Mouse (Mus musculus): Measurements from ENCODE around the gene Sdhd. TPM values are rescaled to one million over a fixed set of nuclear protein-coding genes. Genes with fewer than 3 reads are reported as not detected.

The Sdhd gene
- total and polyA plus RNA-seq, 2 experiments: 339 to 441 TPM

DNA sequence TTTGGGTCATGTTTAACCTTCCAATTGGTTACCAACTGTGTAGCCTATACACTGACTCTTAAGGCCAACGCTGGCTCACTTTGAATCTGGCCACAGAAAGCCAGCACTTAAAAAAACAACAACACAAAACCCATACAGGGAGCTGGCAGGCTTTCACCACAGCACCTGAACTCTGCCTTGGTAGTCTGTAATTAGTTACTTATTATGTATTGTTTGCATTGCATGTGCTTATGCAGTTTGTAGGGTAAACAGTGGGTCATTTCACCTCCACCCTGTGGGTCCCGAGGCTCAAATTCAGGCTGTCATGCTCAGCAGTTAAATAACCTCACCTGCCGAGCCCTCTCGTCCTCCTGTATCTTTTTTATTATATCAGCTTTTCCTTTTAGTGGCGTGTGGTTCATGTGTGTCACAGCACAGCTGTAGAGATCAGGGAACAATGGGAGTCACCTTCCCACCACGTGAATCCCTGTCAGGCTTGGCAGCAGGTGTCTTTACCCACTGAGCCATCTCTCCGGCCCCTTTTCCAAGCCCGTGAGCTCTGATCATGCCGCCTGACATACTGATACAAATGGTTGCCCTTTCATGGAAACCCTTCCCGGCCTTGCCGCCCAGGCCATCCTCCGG lies 8.7 kb downstream of the Sdhd start:
- TF ChIP-seq POLR2A (IDR thresholded peaks at IDR 0.05; ENCODE audit: extremely low read depth, insufficient read depth, low read length) (no peak), CTCF (IDR thresholded peaks at IDR 0.05; ENCODE audit: low read depth, low read length) (no peak)
- peaks cover 11% of the 10 kb centered on the region; the same call in 1 of the 2 replicates for H3K4me1 ChIP-seq (ENCODE audit: control insufficient read depth, insufficient read depth, low read length)
- H3K27me3 ChIP-seq (ENCODE audit: control insufficient read depth, insufficient read depth, low read length): no peaks in the 10 kb centered on the region
- DNase-seq (ENCODE audit: extremely low read depth, low read depth, low spot score): peak; percentile 87
- no peak overlapping the region for H3K4me3 ChIP-seq (ENCODE audit: insufficient read depth, low read depth, low read length)
- 0 out of 2 replicates have a peak overlapping the region, but pooled peaks have one; percentile 3 for H3K9ac ChIP-seq (ENCODE audit: low read depth, low read length)
- H3K27ac ChIP-seq (replicated peaks; ENCODE audit: insufficient read depth, low read depth, low read length): peak overlapping the region; percentile 67
- 27% methylated on average over 12 of the region's 12 CpGs for WGBS
- no peaks in the 10 kb centered on the region for H3K79me2 ChIP-seq (ENCODE audit: control insufficient read depth, insufficient read depth, low read length)
- peaks cover 34% of the 10 kb centered on the region for H3K36me3 ChIP-seq (ENCODE audit: control insufficient read depth, insufficient read depth, low read length)

DNA sequence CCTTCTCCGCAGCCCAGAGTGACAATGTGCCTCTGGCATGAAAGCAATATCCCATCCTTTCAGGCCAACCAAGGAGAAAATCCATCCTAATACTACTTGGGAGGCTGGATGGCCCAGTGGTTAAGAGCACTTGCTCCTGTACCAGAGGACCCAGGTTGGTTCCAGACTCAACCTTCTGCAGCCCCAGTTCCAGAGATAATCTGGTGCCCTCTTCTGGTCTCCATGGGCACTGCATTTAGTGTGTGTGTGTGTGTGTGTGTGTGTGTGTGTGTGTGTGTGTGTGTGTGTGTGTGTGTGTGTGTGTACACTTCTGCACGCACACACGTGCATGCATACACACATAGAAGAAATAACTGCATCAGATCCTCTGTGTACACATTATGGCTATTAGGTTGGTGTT lies 10.1 kb downstream of the Sdhd start:
- Histone ChIP-seq H3K79me2 (ENCODE audit: control insufficient read depth, insufficient read depth, low read length) (no peaks in the 10 kb centered on the region), H3K27me3 (ENCODE audit: control insufficient read depth, insufficient read depth, low read length) (no peaks in the 10 kb centered on the region), H3K27ac (replicated peaks; ENCODE audit: insufficient read depth, low read depth, low read length) (no peak overlapping the region), H3K36me3 (ENCODE audit: control insufficient read depth, insufficient read depth, low read length) (peaks cover 24% of the 10 kb centered on the region), H3K4me1 (ENCODE audit: control insufficient read depth, insufficient read depth, low read length) (peaks cover 11% of the 10 kb centered on the region; the same call in 1 of the 2 replicates), H3K4me3 (ENCODE audit: insufficient read depth, low read depth, low read length) (no peak overlapping the region), H3K9ac (ENCODE audit: low read depth, low read length) (no peak overlapping the region)
- DNase-seq (ENCODE audit: extremely low read depth, low read depth, low spot score): peak; percentile 61
- TF ChIP-seq CTCF (IDR thresholded peaks at IDR 0.05; ENCODE audit: low read depth, low read length) (peak; percentile 62), POLR2A (IDR thresholded peaks at IDR 0.05; ENCODE audit: extremely low read depth, insufficient read depth, low read length) (no peak)
- WGBS: 78% methylated on average over 2 of the region's 3 CpGs

DNA sequence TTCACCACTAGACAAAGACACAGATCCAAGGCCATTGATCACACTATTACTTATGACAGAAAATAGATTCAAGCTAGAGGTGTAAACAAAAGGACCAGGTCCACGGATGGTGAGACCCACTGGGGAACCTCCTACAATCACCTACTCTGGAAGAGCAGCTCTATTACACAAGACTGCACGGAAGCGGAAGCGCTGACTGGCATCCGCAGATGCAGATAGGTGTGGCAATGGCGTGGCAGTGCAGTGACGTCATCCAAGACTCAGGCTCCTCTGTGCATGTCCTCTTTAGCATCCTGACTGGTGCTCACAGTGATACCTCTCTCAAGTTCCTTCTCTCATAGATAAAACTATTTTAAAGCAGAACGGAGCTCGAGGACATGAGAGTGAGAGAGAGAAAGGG lies 10.7 kb downstream of the Sdhd start:
- WGBS: 90% methylated on average over 9 of the region's 9 CpGs
- peaks cover 11% of the 10 kb centered on the region; the same call in 1 of the 2 replicates for H3K4me1 ChIP-seq (ENCODE audit: control insufficient read depth, insufficient read depth, low read length)
- DNase-seq (ENCODE audit: extremely low read depth, low read depth, low spot score): no peak
- no peak overlapping the region for H3K4me3 ChIP-seq (ENCODE audit: insufficient read depth, low read depth, low read length)
- no peak overlapping the region for H3K27ac ChIP-seq (replicated peaks; ENCODE audit: insufficient read depth, low read depth, low read length)
- TF ChIP-seq POLR2A (IDR thresholded peaks at IDR 0.05; ENCODE audit: extremely low read depth, insufficient read depth, low read length) (no peak), CTCF (IDR thresholded peaks at IDR 0.05; ENCODE audit: low read depth, low read length) (no peak)
- H3K9ac ChIP-seq (ENCODE audit: low read depth, low read length): no peak overlapping the region
- peaks cover 18% of the 10 kb centered on the region for H3K36me3 ChIP-seq (ENCODE audit: control insufficient read depth, insufficient read depth, low read length)
- no peaks in the 10 kb centered on the region for H3K79me2 ChIP-seq (ENCODE audit: control insufficient read depth, insufficient read depth, low read length)
- H3K27me3 ChIP-seq (ENCODE audit: control insufficient read depth, insufficient read depth, low read length): no peaks in the 10 kb centered on the region

DNA sequence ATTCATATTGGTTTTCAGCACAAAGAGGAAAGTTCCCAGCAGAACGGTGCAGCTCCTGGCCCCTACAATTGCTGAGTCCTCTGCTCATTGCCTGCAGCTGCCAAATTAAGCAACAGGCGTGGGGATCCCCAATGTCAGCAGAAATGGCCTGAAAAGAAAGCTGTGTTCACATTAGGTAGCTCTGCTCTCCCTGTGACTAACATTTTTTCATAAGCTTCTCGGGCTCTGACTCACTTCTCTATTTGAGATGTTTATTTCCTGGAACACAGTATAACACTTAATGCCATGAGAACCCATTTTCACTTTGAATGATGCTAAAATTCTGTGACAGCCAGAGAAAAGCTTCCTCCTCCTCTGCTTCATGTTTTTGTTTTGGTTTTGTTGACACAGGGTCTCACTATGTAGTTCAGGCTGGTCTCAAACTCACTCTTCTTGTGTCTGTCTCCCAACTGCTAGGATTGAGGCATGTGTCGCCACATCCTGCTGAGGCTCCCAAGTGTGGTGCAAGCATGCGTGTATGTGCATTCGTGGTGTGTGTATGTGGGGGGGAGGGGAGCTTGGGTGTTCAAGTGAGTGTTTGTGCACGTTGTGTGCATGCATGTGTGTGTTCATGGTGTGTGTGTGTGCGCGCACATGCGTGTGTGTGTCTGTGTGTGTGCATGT lies 12.6 kb downstream of the Sdhd start:
- H3K27me3 ChIP-seq (ENCODE audit: control insufficient read depth, insufficient read depth, low read length): no peaks in the 10 kb centered on the region
- TF ChIP-seq POLR2A (IDR thresholded peaks at IDR 0.05; ENCODE audit: extremely low read depth, insufficient read depth, low read length) (no peak), CTCF (IDR thresholded peaks at IDR 0.05; ENCODE audit: low read depth, low read length) (no peak)
- WGBS: 71% methylated on average over 10 of the region's 10 CpGs
- no peak for DNase-seq (ENCODE audit: extremely low read depth, low read depth, low spot score)
- no peak overlapping the region for H3K9ac ChIP-seq (ENCODE audit: low read depth, low read length)
- no peak overlapping the region for H3K27ac ChIP-seq (replicated peaks; ENCODE audit: insufficient read depth, low read depth, low read length)
- H3K4me3 ChIP-seq (ENCODE audit: insufficient read depth, low read depth, low read length): no peak overlapping the region
- H3K36me3 ChIP-seq (ENCODE audit: control insufficient read depth, insufficient read depth, low read length): peaks cover 3% of the 10 kb centered on the region
- H3K4me1 ChIP-seq (ENCODE audit: control insufficient read depth, insufficient read depth, low read length): peaks cover 11% of the 10 kb centered on the region; the same call in 1 of the 2 replicates
- no peaks in the 10 kb centered on the region for H3K79me2 ChIP-seq (ENCODE audit: control insufficient read depth, insufficient read depth, low read length)

DNA sequence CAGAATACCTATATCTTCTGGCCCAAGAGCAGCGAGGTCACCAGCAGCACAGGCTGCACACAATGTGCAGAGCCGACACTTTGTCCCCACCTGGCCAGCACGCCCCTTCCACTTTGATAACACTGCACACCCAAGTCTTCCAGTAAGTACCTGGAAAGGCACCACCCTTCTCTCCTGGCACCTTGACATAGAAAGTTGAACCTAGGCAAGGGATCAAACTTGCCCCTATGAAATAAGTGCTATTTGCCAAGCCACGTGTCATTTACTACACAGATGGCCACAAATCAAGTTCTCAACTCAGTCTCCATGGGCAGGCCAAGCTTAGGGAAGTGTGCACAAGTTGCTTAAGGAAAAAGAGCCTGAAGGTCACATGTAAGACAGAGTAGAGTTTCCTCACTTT lies 16.7 kb downstream of the Sdhd start:
- TF ChIP-seq CTCF (IDR thresholded peaks at IDR 0.05; ENCODE audit: low read depth, low read length) (no peak), POLR2A (IDR thresholded peaks at IDR 0.05; ENCODE audit: extremely low read depth, insufficient read depth, low read length) (no peak)
- no peaks in the 10 kb centered on the region for H3K4me1 ChIP-seq (ENCODE audit: control insufficient read depth, insufficient read depth, low read length)
- no peak overlapping the region for H3K4me3 ChIP-seq (ENCODE audit: insufficient read depth, low read depth, low read length)
- H3K27me3 ChIP-seq (ENCODE audit: control insufficient read depth, insufficient read depth, low read length): no peaks in the 10 kb centered on the region
- no peak overlapping the region for H3K27ac ChIP-seq (replicated peaks; ENCODE audit: insufficient read depth, low read depth, low read length)
- no peaks in the 10 kb centered on the region for H3K79me2 ChIP-seq (ENCODE audit: control insufficient read depth, insufficient read depth, low read length)
- DNase-seq (ENCODE audit: extremely low read depth, low read depth, low spot score): no peak
- WGBS: 34% methylated on average over 4 of the region's 4 CpGs
- no peak overlapping the region for H3K9ac ChIP-seq (ENCODE audit: low read depth, low read length)
- no peaks in the 10 kb centered on the region for H3K36me3 ChIP-seq (ENCODE audit: control insufficient read depth, insufficient read depth, low read length)
